Mouse (Mus musculus): ENCODE measurements around the gene Spns1. TPM values are rescaled to one million over a fixed set of nuclear protein-coding genes. Genes with fewer than 3 reads are reported as not detected.

Gene Spns1
- total RNA-seq, 1 experiment = 238 TPM

DNA sequence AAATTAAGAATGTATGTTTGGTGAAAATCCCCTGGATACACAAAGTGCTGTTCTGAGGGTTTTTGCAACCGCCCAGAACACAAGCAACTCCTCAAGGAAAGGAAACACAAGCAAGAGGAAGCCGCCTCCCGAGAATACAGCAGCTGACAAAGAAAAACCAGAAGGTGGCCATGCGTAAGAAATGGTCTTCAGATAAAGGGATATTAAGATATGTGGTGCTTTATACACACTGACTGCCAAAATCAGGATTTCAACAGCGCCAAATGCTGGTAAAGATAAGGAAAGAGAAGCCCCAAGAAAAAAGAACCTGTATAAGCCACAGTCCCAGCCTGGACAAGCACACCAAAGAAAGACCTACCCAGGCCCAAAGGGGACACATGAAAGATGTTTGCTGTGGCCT lies 6.3 kb upstream of the Spns1 start:
- H3K36me3 ChIP-seq (ENCODE audit: control insufficient read depth, insufficient read depth, low read length, poor library complexity, severe bottlenecking) = peaks cover 35% of the 10 kb centered on the region
- TF ChIP-seq MAFK (IDR thresholded peaks at IDR 0.05; ENCODE audit: insufficient read depth, low read depth, low read length) (no peak), HCFC1 (IDR thresholded peaks at IDR 0.05; ENCODE audit: borderline replicate concordance, insufficient read depth, low read length) (no peak), CHD2 (IDR thresholded peaks at IDR 0.05; ENCODE audit: low read depth, low read length) (no peak), ZNF384 (IDR thresholded peaks at IDR 0.05; ENCODE audit: low read depth, low read length) (no peak), ZC3H11A (IDR thresholded peaks at IDR 0.05; ENCODE audit: borderline replicate concordance, low read depth, low read length) (no peak)
- DNase-seq (ENCODE audit: low read depth, low spot score) = no peak
- H3K4me3 ChIP-seq (ENCODE audit: insufficient read depth in 1 of 2, low read depth in 1 of 2, low read length in 2 of 2, poor library complexity in 1 of 2, severe bottlenecking in 1 of 2) = no peak overlapping the region
- in situ Hi-C loops (cut with MboI; ENCODE audit: low sequenced_read_pairs in 2 of 2, unreplicated experiment in 2 of 2) = loop anchor here in 1 of 2 experiments (10.0 kb wide), 1 partner anchor 119 kb away; no protein-coding TSS in a partner anchor
- H3K9me3 ChIP-seq (ENCODE audit: control insufficient read depth, insufficient read depth, low read depth, low read length) = no peaks in the 10 kb centered on the region
- H3K9ac ChIP-seq (ENCODE audit: insufficient read depth, low read depth, low read length, poor library complexity, severe bottlenecking) = no peak overlapping the region
- no peak overlapping the region for H3K27ac ChIP-seq (ENCODE audit: insufficient read depth, low read depth, low read length, poor library complexity, severe bottlenecking)
- no peaks in the 10 kb centered on the region for H3K4me1 ChIP-seq (ENCODE audit: control insufficient read depth in 2 of 2, insufficient read depth in 2 of 2, low read length in 2 of 2, poor library complexity in 1 of 2)

GRCm38 (mm10) chr7:126376903-126377277 lies 360 bp downstream of the Spns1 start:
- no peak for DNase-seq (ENCODE audit: low read depth, low spot score)
- H3K4me3 ChIP-seq (ENCODE audit: insufficient read depth in 1 of 2, low read depth in 1 of 2, low read length in 2 of 2, poor library complexity in 1 of 2, severe bottlenecking in 1 of 2) = peak overlapping the region; percentile 68 to 69
- H3K9me3 ChIP-seq (ENCODE audit: control insufficient read depth, insufficient read depth, low read depth, low read length) = no peaks in the 10 kb centered on the region
- peaks cover 2 to 12% of the 10 kb centered on the region in 2 experiments; a peak in 2 of 4 replicates for H3K4me1 ChIP-seq (ENCODE audit: control insufficient read depth in 2 of 2, insufficient read depth in 2 of 2, low read length in 2 of 2, poor library complexity in 1 of 2)
- in situ Hi-C loops (cut with MboI; ENCODE audit: low sequenced_read_pairs in 2 of 2, unreplicated experiment in 2 of 2) = no loop called here
- TF ChIP-seq ZC3H11A (IDR thresholded peaks at IDR 0.05; ENCODE audit: borderline replicate concordance, low read depth, low read length) = no peak
- H3K9ac ChIP-seq (ENCODE audit: insufficient read depth, low read depth, low read length, poor library complexity, severe bottlenecking) = peak overlapping the region; percentile 75
- H3K27ac ChIP-seq (ENCODE audit: insufficient read depth, low read depth, low read length, poor library complexity, severe bottlenecking) = no peak overlapping the region
- peaks cover 26% of the 10 kb centered on the region for H3K36me3 ChIP-seq (ENCODE audit: control insufficient read depth, insufficient read depth, low read length, poor library complexity, severe bottlenecking)

DNA sequence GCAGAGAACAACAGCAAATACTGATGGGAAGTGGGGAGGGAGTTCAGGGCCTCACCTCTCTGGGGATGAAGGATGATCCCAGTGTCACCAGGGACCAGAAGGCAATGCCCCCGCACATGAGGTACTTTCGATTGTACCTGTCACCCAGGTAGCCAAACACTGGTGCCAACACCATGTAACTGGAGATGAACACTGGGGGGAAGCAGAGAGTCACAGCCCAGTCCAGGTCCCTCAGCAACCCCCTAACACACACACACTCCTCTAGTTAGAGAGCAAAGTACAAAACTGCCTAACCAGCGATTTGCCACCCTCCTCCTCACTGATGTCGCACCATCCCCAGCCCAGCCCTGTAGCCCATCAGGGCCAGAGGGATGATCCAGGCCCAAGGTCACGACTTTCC lies 2.2 kb downstream of the Spns1 start:
- peaks cover 37% of the 10 kb centered on the region for H3K36me3 ChIP-seq (ENCODE audit: control insufficient read depth, insufficient read depth, low read length, poor library complexity, severe bottlenecking)
- DNase-seq (ENCODE audit: low read depth, low spot score) = no peak
- H3K4me3 ChIP-seq (ENCODE audit: insufficient read depth in 1 of 2, low read depth in 1 of 2, low read length in 2 of 2, poor library complexity in 1 of 2, severe bottlenecking in 1 of 2) = no peak overlapping the region
- no peak for TF ChIP-seq CHD2 (IDR thresholded peaks at IDR 0.05; ENCODE audit: low read depth, low read length)
- peak; percentile 22; the same call in 1 of the 2 replicates for TF ChIP-seq MAFK (IDR thresholded peaks at IDR 0.05; ENCODE audit: insufficient read depth, low read depth, low read length)
- no peaks in the 10 kb centered on the region for H3K9me3 ChIP-seq (ENCODE audit: control insufficient read depth, insufficient read depth, low read depth, low read length)
- no peak overlapping the region; the same call in 1 of the 2 replicates for H3K9ac ChIP-seq (ENCODE audit: insufficient read depth, low read depth, low read length, poor library complexity, severe bottlenecking)
- in situ Hi-C loops (cut with MboI; ENCODE audit: low sequenced_read_pairs in 2 of 2, unreplicated experiment in 2 of 2) = no loop called here
- H3K4me1 ChIP-seq (ENCODE audit: control insufficient read depth in 2 of 2, insufficient read depth in 2 of 2, low read length in 2 of 2, poor library complexity in 1 of 2) = peaks cover 2 to 12% of the 10 kb centered on the region in 2 experiments; a peak in 2 of 4 replicates
- H3K27ac ChIP-seq (ENCODE audit: insufficient read depth, low read depth, low read length, poor library complexity, severe bottlenecking) = no peak overlapping the region

- peaks cover 42% of the 10 kb centered on the region for H3K36me3 ChIP-seq (ENCODE audit: control insufficient read depth, insufficient read depth, low read length, poor library complexity, severe bottlenecking)
- no peak overlapping the region for H3K9ac ChIP-seq (ENCODE audit: insufficient read depth, low read depth, low read length, poor library complexity, severe bottlenecking)
- no peak overlapping the region for H3K4me3 ChIP-seq (ENCODE audit: insufficient read depth in 1 of 2, low read depth in 1 of 2, low read length in 2 of 2, poor library complexity in 1 of 2, severe bottlenecking in 1 of 2)
- no peak for DNase-seq (ENCODE audit: low read depth, low spot score)
- no peaks in the 10 kb centered on the region for H3K9me3 ChIP-seq (ENCODE audit: control insufficient read depth, insufficient read depth, low read depth, low read length)
- in situ Hi-C loops (cut with MboI; ENCODE audit: low sequenced_read_pairs in 2 of 2, unreplicated experiment in 2 of 2) = no loop called here
- no peak overlapping the region for H3K27ac ChIP-seq (ENCODE audit: insufficient read depth, low read depth, low read length, poor library complexity, severe bottlenecking)
- peaks cover 2 to 12% of the 10 kb centered on the region in 2 experiments; a peak in 2 of 4 replicates for H3K4me1 ChIP-seq (ENCODE audit: control insufficient read depth in 2 of 2, insufficient read depth in 2 of 2, low read length in 2 of 2, poor library complexity in 1 of 2)
- no peak for TF ChIP-seq HCFC1 (IDR thresholded peaks at IDR 0.05; ENCODE audit: borderline replicate concordance, insufficient read depth, low read length)
- no peak for TF ChIP-seq ZNF384 (IDR thresholded peaks at IDR 0.05; ENCODE audit: low read depth, low read length)
- TF ChIP-seq ZC3H11A (IDR thresholded peaks at IDR 0.05; ENCODE audit: borderline replicate concordance, low read depth, low read length) = no peak
- no peak for TF ChIP-seq MAFK (IDR thresholded peaks at IDR 0.05; ENCODE audit: insufficient read depth, low read depth, low read length)
- TF ChIP-seq CHD2 (IDR thresholded peaks at IDR 0.05; ENCODE audit: low read depth, low read length) = no peak
Observed at GRCm38 (mm10) chr7:126374526-126374925, 2.7 kb downstream of the Spns1 start.

DNA sequence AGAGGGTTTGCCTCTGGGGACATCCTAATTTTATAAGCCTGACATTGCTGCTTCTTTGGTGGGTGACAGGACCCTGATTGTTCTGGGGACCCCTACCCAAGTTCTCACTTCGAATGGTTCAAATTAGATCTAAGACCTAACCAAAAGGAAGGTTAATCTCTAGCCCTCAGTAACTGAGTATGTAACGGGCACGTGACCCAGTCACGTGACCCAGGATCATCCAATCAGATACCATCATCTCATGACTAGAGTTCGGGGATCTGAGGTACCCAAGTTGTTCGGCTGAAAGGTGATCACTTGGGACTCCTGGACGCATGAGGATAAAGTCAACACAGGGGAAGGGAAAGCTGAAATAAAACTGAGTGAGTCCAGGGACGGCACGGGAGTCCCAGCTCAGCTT lies 4.2 kb downstream of the Spns1 start:
- Histone ChIP-seq H3K9ac (ENCODE audit: insufficient read depth, low read depth, low read length, poor library complexity, severe bottlenecking) (peak overlapping the region; percentile 52; the same call in 1 of the 2 replicates), H3K27ac (ENCODE audit: insufficient read depth, low read depth, low read length, poor library complexity, severe bottlenecking) (no peak overlapping the region), H3K9me3 (ENCODE audit: control insufficient read depth, insufficient read depth, low read depth, low read length) (no peaks in the 10 kb centered on the region), H3K36me3 (ENCODE audit: control insufficient read depth, insufficient read depth, low read length, poor library complexity, severe bottlenecking) (peaks cover 42% of the 10 kb centered on the region), H3K4me1 (ENCODE audit: control insufficient read depth in 2 of 2, insufficient read depth in 2 of 2, low read length in 2 of 2, poor library complexity in 1 of 2) (peaks cover 2 to 12% of the 10 kb centered on the region in 2 experiments; a peak in 2 of 4 replicates), H3K4me3 (ENCODE audit: insufficient read depth in 1 of 2, low read depth in 1 of 2, low read length in 2 of 2, poor library complexity in 1 of 2, severe bottlenecking in 1 of 2) (peak overlapping the region in 1 of 2 experiments; percentile 31; a peak in 1 of 4 replicates)
- no peak for DNase-seq (ENCODE audit: low read depth, low spot score)
- TF ChIP-seq ZC3H11A (IDR thresholded peaks at IDR 0.05; ENCODE audit: borderline replicate concordance, low read depth, low read length) (no peak), MAFK (IDR thresholded peaks at IDR 0.05; ENCODE audit: insufficient read depth, low read depth, low read length) (no peak), ZNF384 (IDR thresholded peaks at IDR 0.05; ENCODE audit: low read depth, low read length) (no peak), HCFC1 (IDR thresholded peaks at IDR 0.05; ENCODE audit: borderline replicate concordance, insufficient read depth, low read length) (no peak), CHD2 (IDR thresholded peaks at IDR 0.05; ENCODE audit: low read depth, low read length) (no peak)
- in situ Hi-C loops (cut with MboI; ENCODE audit: low sequenced_read_pairs in 2 of 2, unreplicated experiment in 2 of 2) = no loop called here
